Mouse (Mus musculus) kidney, embryonic 14.5 days (tissue): ENCODE measurements around the gene Rpl32. TPM values are rescaled to one million over a fixed set of nuclear protein-coding genes. Genes with fewer than 3 reads are reported as not detected.
"Not testable (repeated sequence)": the region's sequence is repeated elsewhere in the genome, so short reads cannot be mapped to it uniquely, and the experiment has no call there.

ENCODE experiments used
- ATAC-seq: fragments of 200-750 bp; cut with Nextera tagmentation; 2 replicates; pipeline ENCODE4 v1.8.0; 2017; ENCODE audit warnings: moderate number of reproducible peaks, mild to moderate bottlenecking, moderate TSS enrichment, moderate library complexity; ENCODE audit not compliant: low FRiP score, low TSS enrichment
- H3K27ac ChIP-seq: fragments of 300-500 bp; sonication (generic); 2 replicates; pipeline ENCODE4 v1.5.1; 2014; ENCODE audit warnings: low read depth, mild to moderate bottlenecking, low read length, moderate library complexity, mixed read lengths
- H3K27me3 ChIP-seq: fragments of 300-500 bp; sonication (generic); 2 replicates; pipeline ENCODE4 v1.6.1; 2014; ENCODE audit warnings: mild to moderate bottlenecking, low read length; ENCODE audit not compliant: control insufficient read depth, insufficient read depth
- H3K36me3 ChIP-seq: fragments of 300-500 bp; sonication (generic); 2 replicates; pipeline ENCODE4 v1.6.1; 2014; ENCODE audit warnings: low read length, mixed read lengths; ENCODE audit not compliant: control insufficient read depth, insufficient read depth
- H3K4me1 ChIP-seq: fragments of 300-500 bp; sonication (generic); 2 replicates; pipeline ENCODE4 v1.6.1; 2014; ENCODE audit warnings: low read length, mixed read lengths; ENCODE audit not compliant: control insufficient read depth, insufficient read depth
- H3K4me2 ChIP-seq: fragments of 300-500 bp; sonication (generic); replicated peaks from 2 replicates; pipeline ENCODE4 v1.6.1; 2014; ENCODE audit warnings: low read depth, mild to moderate bottlenecking, low read length
- H3K4me3 ChIP-seq: fragments of 300-500 bp; sonication (generic); 2 replicates; pipeline ENCODE4 v1.5.1; 2014; ENCODE audit warnings: mild to moderate bottlenecking, low read length
- H3K9ac ChIP-seq: fragments of 300-500 bp; sonication (generic); 2 replicates; pipeline ENCODE4 v1.6.1; 2014; ENCODE audit warnings: low read depth, mild to moderate bottlenecking, low read length, moderate library complexity
- H3K9me3 ChIP-seq: fragments of 300-500 bp; sonication (generic); 2 replicates; pipeline ENCODE4 v1.6.1; 2016; ENCODE audit warnings: low read length; ENCODE audit not compliant: control insufficient read depth
- WGBS: fragments of 180-500 bp; shearing (Covaris S2); extraction: QIAGEN DNeasy Blood & Tissue Kit; methylation state at CpG from one replicate; pipeline ENCODE4 v1.1.7; 2014; 5-methylcytosine and 5-hydroxymethylcytosine counted together
- polyA plus RNA-seq: library from polyadenylated mRNA; unstranded; fragments of >200 nt; fragmentation: Nextera tagmentation; extraction: Ambion mirVana; gene quantifications from 2 replicates; pipeline ENCODE4 v1.2.1, GENCODE M21; 2014

The Rpl32 gene
- polyA plus RNA-seq, 1 experiment from 2014 or later = 2,535 TPM

DNA sequence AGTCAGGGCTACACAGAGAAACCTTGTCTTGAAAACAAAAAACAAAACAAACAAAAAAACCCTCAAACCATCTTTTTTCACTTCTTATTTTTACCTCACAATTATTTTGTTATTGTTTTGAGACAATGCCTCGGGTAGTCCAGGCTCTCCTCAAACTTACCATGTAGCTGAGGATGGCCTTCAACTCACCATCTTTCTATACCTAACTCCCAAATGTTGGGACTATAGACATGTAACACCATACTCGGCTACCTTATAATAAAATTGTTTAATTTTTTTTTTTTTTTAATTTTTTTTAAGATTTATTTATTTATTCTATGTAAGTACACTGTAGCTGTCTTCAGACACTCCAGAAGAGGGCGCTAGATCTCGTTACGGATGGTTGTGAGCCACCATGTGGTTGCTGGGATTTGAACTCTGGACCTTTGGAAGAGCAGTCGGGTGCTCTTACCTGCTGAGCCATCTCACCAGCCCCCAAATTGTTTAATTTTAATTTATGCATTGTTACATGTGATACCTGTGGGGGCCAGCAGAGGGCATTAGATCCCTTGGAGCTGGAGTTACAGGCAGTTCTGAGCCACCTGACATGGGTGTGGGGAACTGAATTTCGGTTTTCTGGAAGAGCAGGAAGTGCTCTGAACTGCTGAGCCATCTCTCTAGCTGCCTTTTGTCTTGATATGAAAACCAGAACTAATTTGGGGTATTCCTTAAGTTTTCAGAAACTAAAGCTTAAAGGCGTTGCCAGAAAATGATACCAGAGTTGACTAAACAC, 38.3 kb upstream of the Rpl32 start:
- H3K4me3 ChIP-seq = no peak overlapping the region
- ATAC-seq = peak; percentile 70; the same call in 1 of the 2 replicates
- H3K4me2 ChIP-seq = no peak overlapping the region
- H3K9ac ChIP-seq = no peak overlapping the region
- no peaks in the 10 kb centered on the region for H3K27me3 ChIP-seq
- H3K4me1 ChIP-seq = peaks cover under 1% of the 10 kb centered on the region; the same call in 1 of the 2 replicates
- peaks cover 46% of the 10 kb centered on the region for H3K36me3 ChIP-seq
- 49% methylated on average over 6 of the region's 8 CpGs for WGBS
- no peaks in the 10 kb centered on the region for H3K9me3 ChIP-seq
- no peak overlapping the region for H3K27ac ChIP-seq

- no peak for ATAC-seq
- no peaks in the 10 kb centered on the region for H3K9me3 ChIP-seq
- H3K27ac ChIP-seq = no peak overlapping the region
- no peaks in the 10 kb centered on the region for H3K4me1 ChIP-seq
- WGBS = 94% methylated on average over 4 of the region's 4 CpGs
- no peaks in the 10 kb centered on the region for H3K27me3 ChIP-seq
- no peak overlapping the region for H3K4me2 ChIP-seq
- peaks cover 41% of the 10 kb centered on the region for H3K36me3 ChIP-seq
- H3K9ac ChIP-seq = no peak overlapping the region
- H3K4me3 ChIP-seq = no peak overlapping the region
Observed at GRCm38 (mm10) chr6:115845006-115845405, 36.5 kb upstream of the Rpl32 start.

DNA sequence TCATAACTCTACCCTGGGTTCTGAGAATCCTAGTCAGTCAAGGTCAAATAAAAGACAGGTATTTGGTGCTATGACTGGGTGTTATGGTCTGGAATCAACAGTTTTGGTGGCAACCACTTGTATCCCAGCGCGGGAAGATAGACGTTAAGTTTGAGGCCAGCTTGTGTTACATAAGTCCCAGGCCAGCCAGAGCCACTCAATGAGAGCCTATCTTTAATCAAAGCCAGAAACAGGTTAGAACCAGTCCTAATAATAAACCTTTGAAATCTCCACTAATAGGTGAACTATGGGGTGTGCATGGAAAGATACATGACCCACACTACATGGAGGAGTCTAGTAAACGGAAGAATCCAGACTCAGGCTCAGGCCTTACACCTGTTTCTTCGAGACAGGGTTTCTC, 30.2 kb upstream of the Rpl32 start:
- Histone ChIP-seq H3K27ac (no peak overlapping the region), H3K4me2 (peak overlapping the region; percentile 55), H3K4me3 (peak overlapping the region; percentile 30; the same call in 1 of the 2 replicates), H3K27me3 (no peaks in the 10 kb centered on the region), H3K9ac (no peak overlapping the region), H3K4me1 (no peaks in the 10 kb centered on the region), H3K36me3 (peaks cover 15% of the 10 kb centered on the region), H3K9me3 (no peaks in the 10 kb centered on the region)
- ATAC-seq = peak; percentile 63
- 68% methylated on average over 5 of the region's 5 CpGs for WGBS

GRCm38 (mm10) chr6:115838161-115838597, 29.6 kb upstream of the Rpl32 start, which contains the start of gene Efcab12:
Efcab12 (minus strand) TSS chr6:115838412.
- ATAC-seq = peak; percentile 92
- H3K4me3 ChIP-seq = peak within 1 kb of the TSS; percentile 30
- H3K27me3 ChIP-seq = no peaks in the 10 kb centered on the region
- peak within 1 kb of the TSS; percentile 55 for H3K4me2 ChIP-seq
- H3K36me3 ChIP-seq = peaks cover 10% of the 10 kb centered on the region
- H3K9me3 ChIP-seq = no peaks in the 10 kb centered on the region
- H3K4me1 ChIP-seq = no peaks in the 10 kb centered on the region
- no peak within 1 kb of the TSS; the same call in 1 of the 2 replicates for H3K9ac ChIP-seq
- 1% methylated on average over 19 of the region's 19 CpGs for WGBS
- peak within 1 kb of the TSS; percentile 31; the same call in 1 of the 2 replicates for H3K27ac ChIP-seq

GRCm38 (mm10) chr6:115833861-115834260, 25.3 kb upstream of the Rpl32 start:
- Histone ChIP-seq H3K9me3 (no peaks in the 10 kb centered on the region), H3K27me3 (no peaks in the 10 kb centered on the region), H3K9ac (no peak overlapping the region), H3K36me3 (no peaks in the 10 kb centered on the region), H3K4me2 (no peak overlapping the region), H3K4me3 (no peak overlapping the region), H3K27ac (no peak overlapping the region), H3K4me1 (no peaks in the 10 kb centered on the region)
- no peak for ATAC-seq

GRCm38 (mm10) chr6:115832152-115832850, 23.8 kb upstream of the Rpl32 start:
- Histone ChIP-seq H3K27me3 (no peaks in the 10 kb centered on the region), H3K36me3 (no peaks in the 10 kb centered on the region), H3K4me1 (no peaks in the 10 kb centered on the region), H3K27ac (no peak overlapping the region), H3K4me2 (no peak overlapping the region), H3K4me3 (no peak overlapping the region), H3K9me3 (no peaks in the 10 kb centered on the region), H3K9ac (no peak overlapping the region)
- ATAC-seq = no peak
- 84% methylated on average over 2 of the region's 2 CpGs for WGBS

GRCm38 (mm10) chr6:115830779-115831601, 22.4 kb upstream of the Rpl32 start:
- H3K4me3 ChIP-seq = no peak overlapping the region
- no peak overlapping the region for H3K27ac ChIP-seq
- 82% methylated on average over 6 of the region's 6 CpGs for WGBS
- no peaks in the 10 kb centered on the region for H3K4me1 ChIP-seq
- ATAC-seq = no peak
- H3K9me3 ChIP-seq = no peaks in the 10 kb centered on the region
- no peaks in the 10 kb centered on the region for H3K36me3 ChIP-seq
- H3K9ac ChIP-seq = no peak overlapping the region
- no peaks in the 10 kb centered on the region for H3K27me3 ChIP-seq
- H3K4me2 ChIP-seq = no peak overlapping the region

DNA sequence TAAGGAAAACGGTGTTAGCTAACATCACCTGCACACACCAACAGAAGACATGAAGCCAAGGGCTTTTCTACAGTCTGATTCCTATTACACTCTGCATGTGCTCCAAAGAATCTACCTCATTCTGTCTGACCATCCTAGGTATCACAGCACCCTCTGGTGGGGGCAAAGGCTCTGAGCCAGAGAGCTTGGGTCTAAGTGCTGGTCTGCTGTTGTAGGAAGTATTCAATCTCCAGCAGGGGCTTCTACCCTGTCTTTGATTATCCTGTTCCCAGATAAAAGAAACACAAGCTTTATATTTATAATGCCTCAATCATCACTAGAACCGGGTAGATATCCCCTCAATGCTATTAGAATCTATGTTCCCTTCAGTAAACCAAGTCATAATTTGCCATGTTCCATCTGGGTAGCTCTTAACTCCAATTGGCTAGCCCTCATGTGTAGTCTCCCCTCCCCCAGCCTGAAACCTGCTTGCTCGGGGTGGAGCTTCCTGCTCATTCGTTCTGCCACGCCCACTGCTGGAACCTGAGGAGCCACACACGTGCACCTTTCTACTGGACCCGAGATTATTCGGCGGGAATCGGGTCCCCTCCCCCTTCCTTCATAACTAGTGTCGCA, 15.4 kb upstream of the Rpl32 start:
- ATAC-seq = peak; percentile 98
- Histone ChIP-seq H3K4me2 (peak overlapping the region; percentile 21; the same call in 1 of the 2 replicates), H3K4me3 (peak overlapping the region; percentile 17; the same call in 1 of the 2 replicates)
- H3K4me1 ChIP-seq, H3K27ac ChIP-seq, H3K9me3 ChIP-seq, H3K9ac ChIP-seq, H3K36me3 ChIP-seq, H3K27me3 ChIP-seq: not testable (repeated sequence)
- WGBS = 6% methylated on average over 5 of the region's 11 CpGs
